Mouse (Mus musculus) lung, adult 2 months (tissue): Measurements from ENCODE around the gene Eif4h.

Source experiments
- CTCF ChIP-seq: fragments of 200-500 bp; IDR thresholded peaks from 2 replicates; pipeline ENCODE4 v1.5.1; 2011; ENCODE audit warnings: mild to moderate bottlenecking, low read length, control low read depth; ENCODE audit not compliant: insufficient read depth
- POLR2A ChIP-seq: fragments of 200-500 bp; IDR thresholded peaks from 2 replicates; pipeline ENCODE4 v1.6.1; 2011; ENCODE audit warnings: low read depth, mild to moderate bottlenecking, control low read depth, low read length, borderline replicate concordance; ENCODE audit errors: extremely low read depth

GRCm38 (mm10) chr5:134604376-134604775 lies 34.9 kb downstream of the Eif4h start:
- TF ChIP-seq POLR2A (no peak), CTCF (no peak)
